Comparison of ENCODE assay signal across 10 mouse cellular contexts in genomic region chr13:101553131-101553549, GRCm38 (mm10).
DNase-seq lines count a peak whose midpoint lies in the region; ATAC-seq lines count a peak whose summit lies in the region.
"Had no signal": no experiment of that assay in that cellular context is flagged by ENCODE, and none has a peak within 500 bp of the region (broad histone marks: within the 10 kb centered on the region; RNA-seq: fewer than 3 reads in every experiment).

No protein-coding gene starts in this region.

- no peak overlapping the region for H3K4me2 ChIP-seq in midbrain, embryonic 16.5 days (ENCODE audit: low read length)
- no peak overlapping the region for H3K4me2 ChIP-seq in heart, embryonic 15.5 days
- H3K4me2 ChIP-seq: hindbrain, embryonic 12.5 days had no signal

- peaks cover 16% of the 10 kb centered on the region for H3K4me1 ChIP-seq in midbrain, embryonic 10.5 days
- H3K4me1 ChIP-seq in midbrain, embryonic 16.5 days (ENCODE audit: control insufficient read depth, insufficient read depth, low read length), result no peaks in the 10 kb centered on the region
- peaks cover 9% of the 10 kb centered on the region; the same call in 1 of the 2 replicates for H3K4me1 ChIP-seq in heart, embryonic 15.5 days (replicated peaks)
- H3K4me1 ChIP-seq: hindbrain, embryonic 12.5 days had no signal

- H3K27me3 ChIP-seq in midbrain, embryonic 10.5 days (ENCODE audit: low read depth, poor library complexity, severe bottlenecking), result no peaks in the 10 kb centered on the region
- H3K27me3 ChIP-seq in midbrain, embryonic 16.5 days (ENCODE audit: control insufficient read depth, insufficient read depth, low read depth, low read length), result no peaks in the 10 kb centered on the region
- H3K27me3 ChIP-seq in heart, embryonic 15.5 days, result no peaks in the 10 kb centered on the region
- H3K27me3 ChIP-seq: hindbrain, embryonic 12.5 days; Patski had no signal

- 67% methylated on average over 8 of the region's 8 CpGs for WGBS in midbrain, embryonic 10.5 days
- WGBS in midbrain, embryonic 16.5 days, result 56% methylated on average over 8 of the region's 8 CpGs
- WGBS in heart, embryonic 15.5 days, result 44% methylated on average over 8 of the region's 8 CpGs

- DNase-seq in midbrain, embryonic 10.5 days (ENCODE audit: low spot score), result no peak
- peak; percentile 60 for DNase-seq in c-Kit-negative CD71-positive TER-119-positive erythroid progenitor cells, embryonic 14.5 days (ENCODE audit: low read depth, low spot score)
- no peak for DNase-seq in urinary bladder, postnatal 4 days (ENCODE audit: low spot score in 2 of 2)
- DNase-seq: cerebellum, adult 18-20 months had no signal

- no peaks in the 10 kb centered on the region for H3K36me3 ChIP-seq in midbrain, embryonic 10.5 days
- no peaks in the 10 kb centered on the region for H3K36me3 ChIP-seq in midbrain, embryonic 16.5 days (ENCODE audit: control insufficient read depth, insufficient read depth, low read length)
- H3K36me3 ChIP-seq in heart, embryonic 15.5 days, result no peaks in the 10 kb centered on the region
- H3K36me3 ChIP-seq: hindbrain, embryonic 12.5 days had no signal

- no peak overlapping the region for H3K9ac ChIP-seq in midbrain, embryonic 16.5 days (ENCODE audit: low read depth, low read length)
- H3K9ac ChIP-seq in heart, embryonic 15.5 days, result no peak overlapping the region
- H3K9ac ChIP-seq: hindbrain, embryonic 12.5 days had no signal

- H3K9me3 ChIP-seq in midbrain, embryonic 10.5 days (replicated peaks), result no peaks in the 10 kb centered on the region
- no peaks in the 10 kb centered on the region for H3K9me3 ChIP-seq in midbrain, embryonic 16.5 days (replicated peaks; ENCODE audit: control insufficient read depth, low read length, poor library complexity, severe bottlenecking)
- no peaks in the 10 kb centered on the region for H3K9me3 ChIP-seq in heart, embryonic 15.5 days (replicated peaks)
- H3K9me3 ChIP-seq: hindbrain, embryonic 12.5 days had no signal

- no peak overlapping the region for H3K4me3 ChIP-seq in midbrain, embryonic 10.5 days
- no peak overlapping the region for H3K4me3 ChIP-seq in midbrain, embryonic 16.5 days (ENCODE audit: low read depth, low read length)
- H3K4me3 ChIP-seq in heart, embryonic 15.5 days, result no peak overlapping the region
- H3K4me3 ChIP-seq: hindbrain, embryonic 12.5 days had no signal

- H3K27ac ChIP-seq in midbrain, embryonic 10.5 days (replicated peaks), result 0 out of 2 replicates have a peak overlapping the region, but pooled peaks have one; percentile 28
- no peak overlapping the region for H3K27ac ChIP-seq in midbrain, embryonic 16.5 days (ENCODE audit: low read length)
- no peak overlapping the region for H3K27ac ChIP-seq in heart, embryonic 15.5 days
- H3K27ac ChIP-seq: hindbrain, embryonic 12.5 days had no signal

- ATAC-seq in midbrain, embryonic 16.5 days, result no peak
- ATAC-seq in heart, embryonic 15.5 days (replicated peaks; ENCODE audit: insufficient number of reproducible peaks, insufficient read depth, low FRiP score, low read depth), result peak; percentile 43; the same call in 1 of the 2 replicates
- peak; percentile 37; the same call in 1 of the 2 replicates for ATAC-seq in megakaryocyte progenitor cell, adult 5-6 weeks (replicated peaks; ENCODE audit: poor library complexity)
- no peak for ATAC-seq in megakaryocyte, adult 5-6 weeks (ENCODE audit: poor library complexity, severe bottlenecking)
- ATAC-seq: Patski had no signal

Comparison
In these comparisons a context has a peak if more than half of its experiments do, and no peak if none do; other contexts are left out.
1. ATAC-seq: peak in heart, embryonic 15.5 days (single experiment) and megakaryocyte progenitor cell, adult 5-6 weeks (single experiment); none in midbrain, embryonic 16.5 days (single experiment) and megakaryocyte, adult 5-6 weeks (single experiment).